Mouse (Mus musculus) lung, postnatal 0 days (tissue): ENCODE data around the gene Atp6v1e2.

ENCODE experiments used
- CTCF ChIP-seq: IDR thresholded peaks from 2 replicates; pipeline ENCODE4 v1.5.1; 2016; ENCODE audit warnings: antibody characterized with exemption, mild to moderate bottlenecking
- EP300 ChIP-seq: IDR thresholded peaks from 2 replicates; pipeline ENCODE4 v1.6.1; 2016; ENCODE audit warnings: antibody characterized with exemption, mild to moderate bottlenecking, control low read depth

DNA sequence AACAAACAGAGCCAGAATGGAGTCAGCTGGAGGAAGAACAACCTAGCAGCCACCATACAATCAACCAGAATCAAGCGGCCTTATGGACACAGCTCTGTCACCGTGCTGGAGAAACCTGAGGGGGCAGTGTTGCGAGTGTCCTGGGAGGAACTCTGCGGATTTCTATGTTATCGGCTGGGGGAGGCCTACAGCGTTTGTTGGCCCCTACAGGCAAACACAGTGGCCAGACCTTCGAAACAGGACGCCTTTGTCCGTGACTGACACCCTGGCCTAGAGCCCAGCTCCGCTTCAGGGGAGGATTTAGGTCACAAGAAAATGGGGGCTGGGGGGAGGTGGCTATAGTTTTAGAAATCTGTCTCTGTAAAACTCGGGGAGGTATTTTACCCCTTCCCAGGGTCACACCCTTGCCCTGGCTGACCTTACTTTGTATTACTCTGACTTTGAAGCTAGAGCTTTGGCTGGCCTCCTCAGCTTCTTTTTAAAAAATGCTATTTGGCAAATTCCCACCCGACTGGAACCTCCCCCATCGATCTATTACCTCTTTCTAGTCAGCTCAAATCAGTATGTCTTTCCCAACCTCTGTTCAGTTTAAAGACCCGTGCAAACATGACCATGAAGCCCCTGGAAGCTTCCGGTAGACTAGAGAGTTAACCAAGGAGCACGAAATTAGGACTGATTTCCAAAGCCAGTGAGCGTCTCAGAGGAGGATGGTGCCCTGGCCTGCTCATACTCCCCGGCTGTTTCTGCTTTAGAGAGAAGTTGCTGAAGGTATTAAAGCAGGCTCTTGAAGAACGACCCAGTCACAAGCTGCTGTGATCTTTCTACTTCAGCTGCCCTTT lies 42.2 kb downstream of the Atp6v1e2 start:
- TF ChIP-seq CTCF (peak; percentile 75), EP300 (0 out of 2 replicates have a peak, but pooled peaks have one; percentile 25)
